Mouse (Mus musculus): ENCODE results near the gene Sprr2e. TPM values are rescaled to one million over a fixed set of nuclear protein-coding genes. Genes with fewer than 3 reads are reported as not detected.

Sprr2e gene
- polyA plus RNA-seq, 1 experiment from 2014 or later: not detected

- H3K4me2 ChIP-seq (ENCODE audit: low read length): no peak within 1 kb of the TSS
- no peaks in the 10 kb centered on the region for H3K27me3 ChIP-seq (replicated peaks; ENCODE audit: control insufficient read depth, insufficient read depth, low read length)
- H3K4me1 ChIP-seq (replicated peaks; ENCODE audit: control insufficient read depth, insufficient read depth, low read length): no peaks in the 10 kb centered on the region
- H3K9me3 ChIP-seq (ENCODE audit: control insufficient read depth, low read length): no peaks in the 10 kb centered on the region
- 90% methylated on average over 1 of the region's 1 CpGs for WGBS
- no peak within 1 kb of the TSS for H3K4me3 ChIP-seq (ENCODE audit: low read depth, low read length)
- no peak for ATAC-seq (replicated peaks; ENCODE audit: low FRiP score, low TSS enrichment, low read depth)
- DNase-seq (ENCODE audit: low spot score): no peak
- no peak within 1 kb of the TSS for H3K9ac ChIP-seq (ENCODE audit: low read length)
- no peak within 1 kb of the TSS for H3K27ac ChIP-seq (ENCODE audit: low read depth)
- no peaks in the 10 kb centered on the region for H3K36me3 ChIP-seq (ENCODE audit: control insufficient read depth, insufficient read depth, low read length)
Observed at GRCm38 (mm10) chr3:92385385-92385784, 33.4 kb downstream of the Sprr2e start, which contains the start of gene Sprr2h. Gene Sprr2h, plus strand, starts transcription at chr3:92385685.

- no peaks in the 10 kb centered on the region for H3K9me3 ChIP-seq (ENCODE audit: control insufficient read depth, low read length)
- no peaks in the 10 kb centered on the region for H3K36me3 ChIP-seq (ENCODE audit: control insufficient read depth, insufficient read depth, low read length)
- no peak overlapping the region for H3K27ac ChIP-seq (ENCODE audit: low read depth)
- ATAC-seq (replicated peaks; ENCODE audit: low FRiP score, low TSS enrichment, low read depth) (no peak), DNase-seq (ENCODE audit: low spot score) (no peak)
- no peaks in the 10 kb centered on the region for H3K4me1 ChIP-seq (replicated peaks; ENCODE audit: control insufficient read depth, insufficient read depth, low read length)
- H3K9ac ChIP-seq (ENCODE audit: low read length): no peak overlapping the region
- 50% methylated on average over 1 of the region's 1 CpGs for WGBS
- H3K4me3 ChIP-seq (ENCODE audit: low read depth, low read length): no peak overlapping the region
- no peaks in the 10 kb centered on the region for H3K27me3 ChIP-seq (replicated peaks; ENCODE audit: control insufficient read depth, insufficient read depth, low read length)
- no peak overlapping the region for H3K4me2 ChIP-seq (ENCODE audit: low read length)
Observed at GRCm38 (mm10) chr3:92394301-92394700, 42.4 kb downstream of the Sprr2e start.

Other genes starting within 250 kb of the Sprr2e start
- not detected in 2 replicates for gene Prr9, start 228.2 kb upstream of the Sprr2e start, polyA plus RNA-seq (2014; fragmentation: Nextera tagmentation; extraction: Ambion mirVana)
- not detected in 2 replicates for gene Lelp1, start 209.4 kb upstream of the Sprr2e start, polyA plus RNA-seq (2014; fragmentation: Nextera tagmentation; extraction: Ambion mirVana)
- 0.66 and 0.74 TPM in 2 replicates for gene Sprr2a1, start 136.3 kb upstream of the Sprr2e start, polyA plus RNA-seq (2014; fragmentation: Nextera tagmentation; extraction: Ambion mirVana)
- gene Sprr2a2, start 136.2 kb upstream of the Sprr2e start, polyA plus RNA-seq (2014; fragmentation: Nextera tagmentation; extraction: Ambion mirVana): 30.5 and 45.1 TPM in 2 replicates
- gene Sprr2a3, start 66.7 kb upstream of the Sprr2e start, polyA plus RNA-seq (2014; fragmentation: Nextera tagmentation; extraction: Ambion mirVana): 3.8 and 6.4 TPM in 2 replicates
- gene Sprr2b, start 35.5 kb upstream of the Sprr2e start, polyA plus RNA-seq (2014; fragmentation: Nextera tagmentation; extraction: Ambion mirVana): not detected in 2 replicates
- not detected in 2 replicates for gene Sprr2d, start 13.0 kb upstream of the Sprr2e start, polyA plus RNA-seq (2014; fragmentation: Nextera tagmentation; extraction: Ambion mirVana)
- gene Sprr2f, start 13.0 kb downstream of the Sprr2e start, polyA plus RNA-seq (2014; fragmentation: Nextera tagmentation; extraction: Ambion mirVana): not detected in 2 replicates
- not detected in 2 replicates for gene Sprr2h, start 33.5 kb downstream of the Sprr2e start, polyA plus RNA-seq (2014; fragmentation: Nextera tagmentation; extraction: Ambion mirVana)
- not detected in 2 replicates for gene Sprr2i, start 55.8 kb downstream of the Sprr2e start, polyA plus RNA-seq (2014; fragmentation: Nextera tagmentation; extraction: Ambion mirVana)
- gene Sprr2j-ps, start 65.9 kb downstream of the Sprr2e start, polyA plus RNA-seq (2014; fragmentation: Nextera tagmentation; extraction: Ambion mirVana): not detected in 2 replicates
- gene Gm9774, start 77.3 kb downstream of the Sprr2e start, polyA plus RNA-seq (2014; fragmentation: Nextera tagmentation; extraction: Ambion mirVana): 3.7 and 5.1 TPM in 2 replicates
- gene Sprr2k, start 80.4 kb downstream of the Sprr2e start, polyA plus RNA-seq (2014; fragmentation: Nextera tagmentation; extraction: Ambion mirVana): 0.30 and 0.31 TPM in 2 replicates
- not detected in 2 replicates for gene Sprr1b, start 86.6 kb downstream of the Sprr2e start, polyA plus RNA-seq (2014; fragmentation: Nextera tagmentation; extraction: Ambion mirVana)
- not detected in 2 replicates for gene Sprr3, start 106.6 kb downstream of the Sprr2e start, polyA plus RNA-seq (2014; fragmentation: Nextera tagmentation; extraction: Ambion mirVana)
- gene Sprr1a, start 133.8 kb downstream of the Sprr2e start, polyA plus RNA-seq (2014; fragmentation: Nextera tagmentation; extraction: Ambion mirVana): 1.0 and 1.5 TPM in 2 replicates
- gene Sprr4, start 148.3 kb downstream of the Sprr2e start, polyA plus RNA-seq (2014; fragmentation: Nextera tagmentation; extraction: Ambion mirVana): not detected in 2 replicates
- not detected in 2 replicates for gene 2310046K23Rik, start 182.4 kb downstream of the Sprr2e start, polyA plus RNA-seq (2014; fragmentation: Nextera tagmentation; extraction: Ambion mirVana)
- 0.27 TPM in 1 of 2 replicates, not detected in the other for gene Ivl, start 221.6 kb downstream of the Sprr2e start, polyA plus RNA-seq (2014; fragmentation: Nextera tagmentation; extraction: Ambion mirVana)
- not detected in 2 replicates for gene Smcp, start 236.9 kb downstream of the Sprr2e start, polyA plus RNA-seq (2014; fragmentation: Nextera tagmentation; extraction: Ambion mirVana)